Mouse (Mus musculus): ENCODE measurements around the gene Rd3.

The Rd3 gene

GRCm38 (mm10) chr1:191963948-191964772, 13.0 kb upstream of the Rd3 start:
- peak; percentile 65 for DNase-seq (ENCODE audit: low read depth)

GRCm38 (mm10) chr1:191964773-191965481, 12.2 kb upstream of the Rd3 start:
- DNase-seq (ENCODE audit: low read depth), result peak; percentile 81

GRCm38 (mm10) chr1:191969939-191970338, 7.2 kb upstream of the Rd3 start:
- DNase-seq (ENCODE audit: low read depth), result no peak

GRCm38 (mm10) chr1:191974509-191975405, 2.4 kb upstream of the Rd3 start:
- no peak for DNase-seq (ENCODE audit: low read depth)

GRCm38 (mm10) chr1:191981426-191982102, 4.4 kb downstream of the Rd3 start:
- no peak for DNase-seq (ENCODE audit: low read depth)

- DNase-seq (ENCODE audit: low read depth), result no peak
Observed at GRCm38 (mm10) chr1:191986674-191987480, 9.7 kb downstream of the Rd3 start.

- no peak for DNase-seq (ENCODE audit: low read depth)
Observed at GRCm38 (mm10) chr1:191987481-191987769, 10.3 kb downstream of the Rd3 start.

- no peak for DNase-seq (ENCODE audit: low read depth)
Observed at GRCm38 (mm10) chr1:191988646-191989045, 11.5 kb downstream of the Rd3 start.

GRCm38 (mm10) chr1:191989060-191989459, 11.9 kb downstream of the Rd3 start:
- no peak for DNase-seq (ENCODE audit: low read depth)

GRCm38 (mm10) chr1:191989994-191990393, 12.8 kb downstream of the Rd3 start:
- DNase-seq (ENCODE audit: low read depth), result peak; percentile 91

- DNase-seq (ENCODE audit: low read depth), result no peak
Observed at GRCm38 (mm10) chr1:191992040-191992780, 15.0 kb downstream of the Rd3 start.

- DNase-seq (ENCODE audit: low read depth), result peak; percentile 70
Observed at GRCm38 (mm10) chr1:191994476-191994875, 17.3 kb downstream of the Rd3 start.

- peak; percentile 69 for DNase-seq (ENCODE audit: low read depth)
Observed at GRCm38 (mm10) chr1:191995488-191995887, 18.3 kb downstream of the Rd3 start.

GRCm38 (mm10) chr1:191995916-191996315, 18.7 kb downstream of the Rd3 start:
- DNase-seq (ENCODE audit: low read depth), result no peak

GRCm38 (mm10) chr1:191996621-191997185, 19.5 kb downstream of the Rd3 start:
- DNase-seq (ENCODE audit: low read depth), result no peak

- no peak for DNase-seq (ENCODE audit: low read depth)
Observed at GRCm38 (mm10) chr1:191999022-191999421, 21.9 kb downstream of the Rd3 start.

Data from c-Kit-positive CD71-positive TER-119-negative erythroid progenitor cells, embryonic 14.5 days (primary cell).